Mouse (Mus musculus): ENCODE measurements around the gene Maml2. TPM values are rescaled to one million over a fixed set of nuclear protein-coding genes. Genes with fewer than 3 reads are reported as not detected.
A peak's percentile ranks its signal among the peaks of the same experiment; 100 is the strongest.

Maml2 gene
- total RNA-seq, 2 experiments from 2014 or later, result 6.7 to 8.5 TPM

DNA sequence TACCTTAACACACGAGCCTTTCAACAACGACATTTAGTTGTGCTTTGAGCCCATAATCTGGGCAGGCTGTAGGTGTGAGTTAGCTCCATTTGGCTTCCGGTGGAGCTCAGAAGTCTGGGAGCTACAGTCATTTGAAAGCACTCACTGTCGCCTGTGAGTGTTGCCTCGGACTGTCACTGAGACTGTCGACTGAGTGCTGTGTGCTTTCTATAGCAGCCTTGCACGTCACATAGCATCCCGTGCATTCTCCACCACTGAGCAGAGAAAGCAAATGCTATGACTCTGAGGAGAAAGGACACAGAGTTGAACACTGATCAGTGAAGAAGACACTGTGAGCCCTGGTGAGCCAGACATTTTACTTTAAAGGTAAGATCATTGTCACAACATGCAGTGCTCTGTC lies 245.4 kb downstream of the Maml2 start:
- no peak for DNase-seq (ENCODE audit: extremely low spot score in 1 of 2, low spot score in 2 of 2)
- intact Hi-C loops (cut with DNase I), result no loop called here

DNA sequence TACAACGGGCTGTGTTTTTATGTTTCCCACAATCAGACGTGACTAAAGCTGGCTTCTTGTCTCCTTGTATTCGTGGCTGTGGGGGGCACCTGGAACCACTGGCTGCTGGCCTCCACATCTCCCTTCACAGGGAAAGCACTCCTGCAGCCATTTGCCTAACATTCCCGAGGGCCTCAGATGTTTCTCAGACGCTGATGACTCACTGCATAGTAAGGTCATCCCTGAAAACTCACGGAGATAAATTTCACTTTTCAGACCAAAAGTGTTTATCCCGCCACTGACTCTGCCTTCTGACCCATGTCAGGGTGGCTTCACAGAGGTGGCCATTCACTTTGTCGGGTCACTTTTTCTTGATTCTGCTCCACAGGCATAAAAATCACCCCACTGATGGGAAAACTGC lies 246.4 kb downstream of the Maml2 start:
- intact Hi-C loops (cut with DNase I), result no loop called here
- no peak for DNase-seq (ENCODE audit: extremely low spot score in 1 of 2, low spot score in 2 of 2)

DNA sequence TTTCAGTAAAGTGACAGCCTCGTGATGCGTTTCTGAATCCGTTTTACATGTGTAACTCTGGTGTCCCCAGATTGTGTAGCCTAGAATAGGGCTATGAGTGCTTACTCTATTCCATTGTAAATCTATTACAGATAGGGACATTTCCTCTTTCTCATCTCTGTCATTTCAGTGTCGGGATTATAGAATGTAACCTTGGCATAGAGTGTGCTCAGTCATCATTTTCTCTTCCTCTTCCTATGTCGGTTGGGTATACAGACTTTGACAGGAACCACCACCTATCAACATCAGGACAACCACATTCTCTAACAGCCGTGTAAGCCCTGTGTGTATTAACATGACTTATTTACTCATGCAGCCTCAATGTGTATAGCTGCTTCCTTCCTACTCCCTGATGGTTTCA lies 248.0 kb downstream of the Maml2 start:
- DNase-seq (ENCODE audit: extremely low spot score in 1 of 2, low spot score in 2 of 2), result no peak
- intact Hi-C loops (cut with DNase I), result no loop called here

DNA sequence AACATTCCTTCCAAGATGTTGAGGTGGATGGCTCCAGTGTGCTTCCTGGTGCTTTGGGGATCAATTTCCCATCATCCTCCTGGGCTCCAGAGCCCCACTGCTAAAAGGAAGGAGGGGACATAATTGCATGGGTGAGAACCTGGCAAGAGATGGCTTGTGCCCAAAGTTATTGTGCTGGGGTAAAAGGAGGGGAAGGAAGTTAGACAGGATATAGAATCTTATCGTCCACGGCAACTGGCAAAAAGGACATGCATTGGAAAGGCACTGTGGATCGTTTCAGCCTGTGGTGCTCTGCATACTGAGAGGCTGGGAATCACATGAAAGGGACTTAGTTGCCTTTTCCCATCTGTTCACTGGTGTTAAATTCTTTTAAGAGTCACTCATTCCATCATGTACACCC lies 252.2 kb downstream of the Maml2 start:
- no peak for DNase-seq (ENCODE audit: extremely low spot score in 1 of 2, low spot score in 2 of 2)
- intact Hi-C loops (cut with DNase I), result no loop called here

DNA sequence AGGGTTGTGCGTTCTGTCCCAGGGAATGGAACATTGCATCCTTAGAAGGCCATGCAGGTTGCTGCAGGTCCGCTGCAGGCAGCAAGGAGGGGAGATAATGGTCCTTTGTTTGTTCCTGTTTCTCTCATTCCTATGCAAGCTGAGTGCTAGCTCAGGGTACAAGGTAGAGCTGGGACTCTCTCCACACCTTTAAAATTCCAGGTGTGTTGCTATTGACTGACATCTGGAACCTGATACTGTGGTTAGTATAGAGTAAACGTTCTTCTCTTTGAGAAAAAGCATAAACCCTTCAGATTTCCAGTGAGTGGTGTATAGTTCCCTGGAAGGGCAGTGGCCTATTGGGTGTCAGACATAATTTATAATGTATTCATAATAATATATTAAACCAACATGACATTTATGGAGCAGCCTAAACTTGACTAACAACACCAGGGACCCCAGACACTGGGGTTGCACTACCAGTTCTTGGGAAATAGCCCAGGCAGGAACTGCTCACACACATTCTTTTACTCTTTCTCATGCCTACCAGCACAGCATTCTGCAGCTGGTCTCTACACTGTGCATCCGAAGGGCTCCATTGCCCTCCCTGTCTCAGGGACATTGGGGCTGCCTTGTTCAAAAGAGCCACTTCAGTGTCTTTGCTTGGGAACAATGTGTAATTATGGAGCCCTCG lies 254.8 kb downstream of the Maml2 start:
- no peak for DNase-seq (ENCODE audit: extremely low spot score in 1 of 2, low spot score in 2 of 2)
- intact Hi-C loops (cut with DNase I), result no loop called here

DNA sequence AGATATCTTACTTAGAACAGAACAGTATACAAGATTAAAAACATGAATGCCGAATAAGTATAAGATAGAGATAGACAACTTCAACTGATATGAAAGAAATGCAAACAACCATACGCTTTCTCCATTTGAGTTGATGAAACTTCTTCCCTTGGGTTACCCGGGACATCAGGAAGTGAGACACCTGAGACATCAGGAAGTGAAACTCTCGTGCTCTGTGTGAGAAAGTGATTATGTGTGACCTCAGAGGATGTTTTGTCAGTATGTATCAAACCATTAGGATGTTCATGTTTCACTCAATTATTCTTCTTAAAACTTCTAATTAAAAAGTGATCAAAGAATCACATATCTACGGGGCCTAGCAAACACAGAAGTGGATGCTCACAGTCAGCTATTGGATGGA lies 257.0 kb downstream of the Maml2 start:
- intact Hi-C loops (cut with DNase I), result no loop called here
- DNase-seq (ENCODE audit: extremely low spot score in 1 of 2, low spot score in 2 of 2), result no peak

DNA sequence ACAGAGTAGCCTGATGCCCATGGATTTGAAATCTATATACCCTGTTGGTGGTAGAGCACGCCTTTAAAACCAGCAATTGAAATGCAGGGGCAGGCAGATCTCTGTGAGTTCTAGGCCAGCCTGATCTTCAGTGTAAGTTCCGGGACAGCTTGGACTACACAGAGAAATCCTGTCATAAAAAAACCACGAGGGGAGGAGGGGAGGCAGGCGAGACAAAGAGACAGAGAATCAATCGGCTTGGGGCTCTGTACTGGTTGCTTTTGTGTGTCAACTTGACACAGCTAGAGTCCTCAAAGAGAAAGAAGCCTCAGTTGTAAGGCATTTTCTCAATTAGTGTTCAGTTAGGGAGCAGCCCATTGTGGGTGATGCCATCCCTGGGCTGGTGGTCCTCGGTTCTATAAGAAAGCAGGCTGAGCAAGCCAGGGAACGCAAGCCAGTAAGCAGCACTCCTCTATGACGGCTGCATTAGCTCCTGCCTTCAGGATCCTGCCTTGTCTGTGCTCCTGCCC lies 258.3 kb downstream of the Maml2 start:
- DNase-seq (ENCODE audit: extremely low spot score in 1 of 2, low spot score in 2 of 2), result no peak
- intact Hi-C loops (cut with DNase I), result no loop called here

DNA sequence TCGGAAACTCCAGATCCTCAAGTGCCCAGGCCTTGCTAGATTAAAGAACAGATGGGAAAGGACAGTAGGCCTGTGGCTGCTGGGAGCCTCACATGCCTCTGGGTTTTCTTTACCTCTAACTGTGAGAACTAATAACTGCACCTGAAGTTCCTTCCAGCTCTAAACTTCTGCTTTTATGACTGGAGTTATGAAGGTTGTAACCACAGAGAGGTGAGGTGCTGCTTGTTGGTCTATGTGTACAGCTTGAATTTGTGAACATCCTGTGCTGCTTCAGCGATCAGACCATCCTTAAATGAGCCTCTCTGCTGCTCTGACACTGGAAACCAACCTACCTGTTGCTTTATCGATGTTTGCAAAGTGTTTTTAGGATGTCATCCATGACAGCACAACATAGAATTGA lies 258.9 kb downstream of the Maml2 start:
- intact Hi-C loops (cut with DNase I), result no loop called here
- no peak for DNase-seq (ENCODE audit: extremely low spot score in 1 of 2, low spot score in 2 of 2)

DNA sequence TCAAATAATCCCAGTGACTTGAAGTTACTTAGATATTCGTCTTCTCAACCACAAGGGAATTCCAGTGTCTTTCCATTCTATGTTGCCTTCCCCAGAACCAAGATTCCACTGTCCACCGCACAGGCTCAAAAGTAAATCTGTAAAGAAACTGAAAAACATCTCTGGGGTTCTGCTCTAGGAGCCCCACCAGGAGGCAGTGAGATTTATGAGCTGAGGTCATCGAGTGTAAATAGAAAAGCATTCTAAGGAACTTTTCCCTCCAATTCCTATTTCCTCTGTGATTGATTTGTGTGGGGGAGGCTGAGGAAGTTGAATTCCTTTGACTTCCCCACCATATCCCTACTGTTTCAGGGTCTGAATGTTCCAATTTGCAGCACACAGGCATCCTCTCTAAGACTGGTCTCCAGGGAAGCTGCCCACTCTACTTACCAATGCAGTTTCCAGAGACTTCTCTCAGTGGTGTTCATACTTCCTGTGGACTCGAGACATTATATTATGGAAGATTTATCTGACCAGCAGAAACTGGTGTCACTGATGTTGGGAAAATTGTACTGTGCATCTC lies 261.1 kb downstream of the Maml2 start:
- intact Hi-C loops (cut with DNase I), result no loop called here
- no peak for DNase-seq (ENCODE audit: extremely low spot score in 1 of 2, low spot score in 2 of 2)

DNA sequence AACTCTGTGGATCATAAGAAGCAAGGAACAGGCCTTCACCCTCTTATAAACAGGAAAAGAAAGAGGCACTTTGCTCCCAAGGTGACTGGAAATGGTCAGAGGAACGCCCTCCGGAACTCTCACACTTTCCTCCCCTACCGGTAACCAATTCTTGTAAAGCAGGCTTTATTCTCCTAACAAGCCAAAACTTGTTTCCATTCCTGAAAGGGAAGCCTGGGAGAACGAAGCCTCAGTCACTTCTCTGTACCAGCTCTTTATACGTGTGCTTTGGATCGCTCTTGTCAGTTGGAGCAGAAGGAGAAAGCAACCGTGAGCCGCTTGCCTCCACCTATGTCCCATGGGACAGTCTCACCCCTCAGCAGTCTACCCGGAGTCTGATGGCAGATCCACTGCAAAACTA lies 262.9 kb downstream of the Maml2 start:
- intact Hi-C loops (cut with DNase I), result no loop called here
- DNase-seq (ENCODE audit: extremely low spot score in 1 of 2, low spot score in 2 of 2), result no peak

DNA sequence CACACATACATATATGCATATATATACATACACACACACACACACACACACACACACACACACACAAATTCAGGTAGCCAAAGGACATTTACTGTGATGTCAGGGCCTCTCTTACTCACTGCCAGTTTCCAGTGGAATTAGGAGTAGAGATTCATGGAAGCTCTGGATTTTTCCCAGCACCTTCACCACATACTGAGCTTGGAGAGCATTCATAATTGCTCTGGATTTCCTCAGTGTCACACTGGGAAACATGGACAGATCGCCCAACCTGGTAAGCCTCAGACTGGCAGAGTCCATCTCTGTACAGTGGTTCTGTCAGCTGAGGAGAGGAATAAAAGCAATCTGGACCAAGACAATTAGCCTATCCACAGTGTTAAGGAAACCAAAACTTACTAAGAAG lies 263.6 kb downstream of the Maml2 start:
- intact Hi-C loops (cut with DNase I), result no loop called here
- DNase-seq (ENCODE audit: extremely low spot score in 1 of 2, low spot score in 2 of 2), result no peak

DNA sequence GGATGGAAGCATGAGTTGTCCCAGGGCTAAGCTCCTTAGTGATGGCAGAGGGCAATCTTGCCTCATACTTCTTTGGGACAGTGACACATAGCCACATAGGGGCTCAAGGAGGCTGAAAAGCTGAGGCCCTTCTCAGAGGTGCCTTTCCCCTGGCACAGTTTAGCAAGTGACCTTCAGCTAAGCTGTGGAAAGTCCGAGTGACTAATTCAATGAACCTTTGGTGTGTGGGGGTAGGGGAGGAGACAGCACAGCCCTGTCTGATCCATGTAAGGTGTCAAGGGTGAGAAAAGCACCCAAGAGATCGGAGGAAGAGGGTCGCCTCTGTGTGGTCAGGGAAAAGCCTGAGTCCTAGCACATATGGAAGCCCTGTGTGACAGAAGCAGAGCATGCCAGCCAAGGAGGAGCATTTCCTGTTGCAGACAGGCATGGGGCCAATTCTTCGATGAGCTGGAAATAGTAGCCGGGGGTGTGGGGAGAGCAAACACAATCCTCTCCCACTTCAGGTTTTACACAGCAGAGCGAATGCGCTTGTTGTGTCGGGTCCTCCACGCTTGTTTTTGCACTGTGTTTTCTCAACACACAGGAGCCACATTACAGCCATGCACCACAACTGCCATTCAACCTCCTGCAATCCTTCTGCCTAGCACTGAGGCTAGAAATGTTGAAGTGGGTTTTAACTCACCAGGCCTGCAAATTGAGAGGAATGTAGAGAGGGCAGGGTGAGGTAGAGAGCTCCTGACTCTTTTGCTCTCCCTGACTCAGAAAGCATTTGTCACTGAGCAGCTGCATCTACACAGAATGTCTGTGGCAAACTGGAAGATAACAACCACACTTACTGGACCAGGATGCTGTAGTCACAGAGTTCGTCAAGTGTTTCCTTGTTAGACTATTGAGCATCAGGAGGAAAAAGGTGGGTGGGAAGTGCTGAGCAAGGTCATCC lies 266.0 kb downstream of the Maml2 start:
- peak; percentile 37 to 69 for DNase-seq (ENCODE audit: extremely low spot score in 1 of 2, low spot score in 2 of 2)
- intact Hi-C loops (cut with DNase I), result no loop called here

DNA sequence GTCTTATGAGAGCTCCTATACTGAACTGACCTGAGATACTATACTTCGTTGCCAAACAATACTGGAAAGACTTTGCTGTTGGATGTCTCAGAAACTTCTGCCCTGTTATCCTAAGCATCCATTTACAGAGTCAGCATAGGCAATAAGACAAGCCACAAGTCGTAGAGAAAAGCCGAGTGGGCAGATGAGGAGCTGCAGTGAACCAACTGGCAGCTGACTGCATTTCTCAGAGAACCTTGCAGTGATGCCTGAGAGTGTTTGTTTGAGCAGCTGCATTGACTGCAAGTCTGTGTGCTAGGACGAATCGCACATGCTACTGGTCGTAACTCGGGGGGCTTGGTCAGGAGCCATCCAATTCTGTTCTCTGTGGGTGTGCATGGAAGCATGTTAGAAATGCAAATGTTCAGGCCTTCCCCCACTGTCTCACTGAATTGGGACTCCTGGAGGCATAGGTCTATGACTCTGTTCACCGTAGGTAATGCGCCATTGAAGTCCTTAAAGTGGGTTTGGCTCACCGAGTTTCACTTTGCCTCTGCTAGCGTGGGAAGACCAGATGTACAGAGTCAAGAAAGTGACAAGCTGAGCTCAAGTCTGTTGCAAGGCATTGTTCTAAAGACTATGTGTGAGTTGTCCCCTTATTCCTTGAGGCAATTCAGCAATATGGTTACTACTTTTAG lies 267.7 kb downstream of the Maml2 start:
- intact Hi-C loops (cut with DNase I), result no loop called here
- DNase-seq (ENCODE audit: extremely low spot score in 1 of 2, low spot score in 2 of 2), result no peak

DNA sequence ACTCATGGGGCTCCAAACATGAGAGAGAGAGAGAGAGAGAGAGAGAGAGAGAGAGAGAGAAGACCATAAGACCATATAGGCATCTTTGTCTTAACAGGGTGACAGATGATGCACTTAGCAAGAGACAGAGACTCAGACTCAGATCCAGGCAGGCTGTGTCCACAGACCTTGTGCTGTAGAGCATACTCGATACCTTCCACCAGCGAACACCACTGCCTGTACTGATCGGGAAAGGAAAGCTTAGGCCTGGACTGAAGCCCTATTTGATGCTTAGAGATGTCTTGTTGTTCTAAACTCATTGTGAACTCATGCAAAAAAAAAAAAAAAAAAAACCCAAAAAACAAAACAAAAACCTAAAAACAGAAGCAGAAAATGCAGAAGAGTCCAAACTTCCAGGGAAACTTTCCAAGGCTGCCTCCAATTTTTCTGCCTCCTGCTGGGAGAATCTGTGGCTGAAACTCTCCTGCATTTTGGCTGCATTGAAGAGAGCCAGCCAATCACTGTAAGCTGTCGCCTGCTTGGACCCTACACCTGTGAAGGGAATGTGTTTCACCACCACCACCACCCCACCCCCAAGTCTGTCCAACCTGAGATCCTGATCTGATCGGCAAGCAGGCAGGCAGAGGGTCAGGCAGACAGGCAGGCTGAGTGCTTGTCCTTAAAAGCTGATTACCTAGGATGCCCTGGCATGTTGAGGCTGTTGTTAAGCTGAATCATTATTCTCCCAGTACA lies 268.6 kb downstream of the Maml2 start:
- DNase-seq (ENCODE audit: extremely low spot score in 1 of 2, low spot score in 2 of 2), result no peak
- intact Hi-C loops (cut with DNase I), result no loop called here

DNA sequence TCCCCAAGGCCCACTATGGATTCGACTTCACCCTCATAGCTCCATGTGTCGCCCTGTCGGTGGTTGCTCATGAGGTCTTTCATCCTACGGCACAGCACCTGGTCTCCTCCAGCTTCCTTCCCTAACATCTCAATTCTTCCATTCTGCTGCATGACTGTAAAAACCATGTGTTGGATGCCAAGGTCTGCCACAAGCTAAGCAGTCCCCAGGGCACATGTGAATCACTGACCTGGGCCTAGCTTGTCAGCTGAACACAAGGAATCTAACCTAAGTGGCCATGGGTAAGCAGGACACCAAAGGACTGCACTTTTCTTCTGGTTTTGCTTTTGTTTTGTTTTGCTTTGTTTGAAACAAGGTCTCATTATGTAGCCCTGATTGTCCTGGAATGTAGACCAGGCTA lies 271.3 kb downstream of the Maml2 start:
- intact Hi-C loops (cut with DNase I), result no loop called here
- DNase-seq (ENCODE audit: extremely low spot score in 1 of 2, low spot score in 2 of 2), result no peak

DNA sequence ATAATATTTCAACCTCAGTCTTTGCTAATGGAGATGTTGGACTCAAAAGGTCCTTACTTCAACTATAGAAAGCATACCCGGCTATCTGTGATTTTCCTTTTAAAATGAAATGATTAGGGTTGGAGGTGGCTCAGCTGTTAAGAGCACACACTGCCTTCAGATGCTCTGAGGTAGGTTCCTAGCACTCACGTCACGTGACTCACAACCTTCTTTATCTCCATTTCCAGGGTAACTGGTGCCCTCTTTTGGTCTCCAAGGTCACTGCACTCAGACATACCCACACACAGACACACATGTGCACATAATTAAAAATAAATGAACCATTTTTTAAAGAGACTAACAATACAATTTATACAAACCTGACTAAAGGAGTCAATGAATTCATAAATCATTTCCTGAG lies 275.1 kb downstream of the Maml2 start:
- intact Hi-C loops (cut with DNase I), result no loop called here

DNA sequence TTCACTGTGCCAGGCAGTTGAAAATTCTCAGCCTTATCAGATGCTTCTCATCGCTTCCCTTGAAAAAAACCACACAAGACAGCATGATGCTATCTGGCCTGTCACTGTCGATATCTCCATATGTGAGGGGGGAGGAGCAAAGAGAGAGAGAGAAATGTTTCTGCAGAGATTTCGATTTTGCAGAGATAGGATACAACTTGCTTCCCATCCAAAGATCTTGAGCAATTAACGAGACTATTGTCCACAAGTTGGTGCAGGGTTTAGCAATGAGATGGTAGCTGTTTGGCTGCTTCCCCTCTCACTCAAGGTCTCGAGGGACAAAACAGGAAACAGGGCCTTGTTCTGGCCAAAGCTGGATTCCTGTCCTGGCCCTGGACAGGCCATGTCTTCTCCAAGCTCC lies 276.3 kb downstream of the Maml2 start:
- DNase-seq (ENCODE audit: extremely low spot score in 1 of 2, low spot score in 2 of 2), result peak in 1 of 2 experiments; percentile 42
- intact Hi-C loops (cut with DNase I), result no loop called here

More for the DNA sequence above, 275.1 kb downstream of the Maml2 start:
- DNase-seq (ENCODE audit: extremely low spot score in 1 of 2, low spot score in 2 of 2), result no peak

DNA sequence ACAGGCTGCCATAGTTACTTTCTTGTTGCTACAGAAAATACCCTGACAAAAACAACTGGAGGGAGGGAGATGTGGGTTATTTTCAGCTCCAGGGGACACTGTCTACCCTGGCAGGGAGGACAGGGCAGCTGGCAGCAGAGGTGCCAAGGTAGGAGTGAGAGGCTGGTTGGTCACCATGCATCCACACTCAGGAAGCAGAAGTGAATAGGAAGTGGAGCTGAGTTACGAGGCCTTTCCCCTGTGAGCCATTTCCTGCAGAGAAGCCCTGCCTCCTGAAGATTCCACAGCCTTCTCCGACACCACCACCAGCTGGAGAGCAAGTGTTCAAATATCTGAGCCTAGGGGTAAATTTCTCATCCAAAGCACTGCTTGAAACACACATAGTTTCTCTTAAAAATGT lies 277.2 kb downstream of the Maml2 start:
- DNase-seq (ENCODE audit: extremely low spot score in 1 of 2, low spot score in 2 of 2), result no peak
- intact Hi-C loops (cut with DNase I), result no loop called here

DNA sequence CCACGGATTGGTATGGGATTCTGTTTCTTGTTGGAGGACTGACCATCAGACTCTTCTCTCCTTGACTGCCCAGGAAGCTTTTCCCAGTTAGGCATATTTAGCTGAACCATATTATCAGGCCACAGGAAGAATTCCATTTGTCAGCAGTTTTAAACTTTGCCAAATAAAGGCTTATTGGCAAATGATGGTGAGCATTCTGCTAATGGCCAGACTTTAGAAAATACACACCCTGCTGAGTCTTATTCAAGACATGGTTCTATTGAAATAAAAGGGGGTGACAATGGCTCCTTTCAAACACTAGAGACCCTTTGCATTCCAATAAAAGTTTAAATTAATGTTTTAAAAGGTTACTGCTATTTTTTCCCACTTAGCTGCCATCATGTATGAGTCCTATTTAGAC lies 279.4 kb downstream of the Maml2 start:
- intact Hi-C loops (cut with DNase I), result no loop called here
- DNase-seq (ENCODE audit: extremely low spot score in 1 of 2, low spot score in 2 of 2), result no peak

Measured in left cerebral cortex, postnatal 10 days (tissue).